Mouse (Mus musculus): Measurements from ENCODE around the gene Sgk2. TPM values are rescaled to one million over a fixed set of nuclear protein-coding genes. Genes with fewer than 3 reads are reported as not detected.

Gene Sgk2
- total RNA-seq (2023; ENCODE audit: inconsistent age): not detected in 4 replicates

GRCm38 (mm10) chr2:162987218-162987617 lies at the start of gene Sgk2:
Gene Sgk2, plus strand, starts transcription at chr2:162987330.

GRCm38 (mm10) chr2:162943148-162943846 lies 43.8 kb upstream of the Sgk2 start, which contains the start of gene L3mbtl1:
Gene L3mbtl1, plus strand, starts transcription at chr2:162943472.

GRCm38 (mm10) chr2:163016916-163017743 lies 30.0 kb downstream of the Sgk2 start, which contains the start of gene Ift52:
Gene Ift52, plus strand, starts transcription at chr2:163017354.

GRCm38 (mm10) chr2:163054335-163054840 lies 67.3 kb downstream of the Sgk2 start, which contains the start of gene Mybl2:
Gene Mybl2, plus strand, starts transcription at chr2:163054687.

Other genes with a start within 250 kb of the Sgk2 start
- 396 to 416 TPM (median 404 TPM) in 4 replicates for gene Srsf6, start 55.8 kb upstream of the Sgk2 start, total RNA-seq (2023; ENCODE audit: inconsistent age)
- gene L3mbtl1, start 43.9 kb upstream of the Sgk2 start, total RNA-seq (2023; ENCODE audit: inconsistent age): 1.6 to 3.7 TPM (median 2.2 TPM) in 3 of 4 replicates, not detected in the other
- 28.1 to 35.1 TPM (median 34.2 TPM) in 4 replicates for gene Ift52, start 30.0 kb downstream of the Sgk2 start, total RNA-seq (2023; ENCODE audit: inconsistent age)
- 3.8 to 6.0 TPM (median 5.6 TPM) in 4 replicates for gene Mybl2, start 67.4 kb downstream of the Sgk2 start, total RNA-seq (2023; ENCODE audit: inconsistent age)
- not detected in 4 replicates for gene Gtsf1l, start 100.5 kb downstream of the Sgk2 start, total RNA-seq (2023; ENCODE audit: inconsistent age)
- not detected in 4 replicates for gene Tox2, start 215.8 kb downstream of the Sgk2 start, total RNA-seq (2023; ENCODE audit: inconsistent age)